Mouse (Mus musculus) testis, adult 2 months (tissue): ENCODE data around the gene Ip6k3.

ENCODE experiments used
- CTCF ChIP-seq: fragments of 200-500 bp; IDR thresholded peaks from 2 replicates; pipeline ENCODE4 v1.5.1; 2012; ENCODE audit warnings: low read depth, mild to moderate bottlenecking, inconsistent platforms, low read length, moderate library complexity; ENCODE audit not compliant: control insufficient read depth, insufficient read depth, insufficient replicate concordance
- POLR2A ChIP-seq: fragments of 200-500 bp; IDR thresholded peaks from 2 replicates; pipeline ENCODE4 v1.6.1; 2012; ENCODE audit warnings: low read depth, mild to moderate bottlenecking, inconsistent platforms, low read length, moderate library complexity; ENCODE audit not compliant: control insufficient read depth

- no peak for TF ChIP-seq POLR2A
- no peak for TF ChIP-seq CTCF
Observed at GRCm38 (mm10) chr17:27144152-27144551, 23.4 kb downstream of the Ip6k3 start.
